Mouse (Mus musculus): ENCODE measurements around the gene Ninl.

Ninl gene

GRCm38 (mm10) chr2:150904272-150904935 is 134.8 kb downstream of the Ninl start, which contains the start of gene Abhd12:
Abhd12 (minus strand) TSS chr2:150904741.
- DNase-seq (ENCODE audit: low spot score in 2 of 2), result peak; percentile 97

DNA sequence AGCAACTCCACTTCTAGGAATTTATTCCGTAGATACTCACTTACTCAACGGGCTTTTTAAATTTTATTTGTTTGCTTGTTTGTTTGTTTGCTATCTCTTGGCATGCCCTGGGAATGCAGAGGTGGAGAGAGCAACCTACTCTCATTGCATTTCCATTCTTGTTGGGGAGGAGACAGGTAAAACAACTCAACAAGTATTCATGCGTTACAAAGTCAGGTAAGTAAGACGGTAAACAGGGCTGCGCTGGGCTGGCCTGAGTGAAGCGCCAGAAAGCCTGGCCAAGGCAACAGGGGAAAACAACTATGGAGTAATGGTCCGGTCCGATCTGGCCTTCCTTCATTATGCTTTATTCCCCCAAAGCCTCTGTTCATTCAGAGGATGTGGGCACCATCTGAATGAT is 136.8 kb downstream of the Ninl start:
- DNase-seq (ENCODE audit: low spot score in 2 of 2), result no peak

- no peak for DNase-seq (ENCODE audit: low spot score in 2 of 2)
These were observed 138.8 kb downstream of the Ninl start for GRCm38 (mm10) chr2:150900341-150900740.

- no peak for DNase-seq (ENCODE audit: low spot score in 2 of 2)
These were observed 143.4 kb downstream of the Ninl start for GRCm38 (mm10) chr2:150895691-150896252.

- no peak for DNase-seq (ENCODE audit: low spot score in 2 of 2)
These were observed 144.4 kb downstream of the Ninl start for GRCm38 (mm10) chr2:150894617-150895267.

- DNase-seq (ENCODE audit: low spot score in 2 of 2), result no peak
These were observed 151.8 kb downstream of the Ninl start for GRCm38 (mm10) chr2:150887370-150887769.

DNA sequence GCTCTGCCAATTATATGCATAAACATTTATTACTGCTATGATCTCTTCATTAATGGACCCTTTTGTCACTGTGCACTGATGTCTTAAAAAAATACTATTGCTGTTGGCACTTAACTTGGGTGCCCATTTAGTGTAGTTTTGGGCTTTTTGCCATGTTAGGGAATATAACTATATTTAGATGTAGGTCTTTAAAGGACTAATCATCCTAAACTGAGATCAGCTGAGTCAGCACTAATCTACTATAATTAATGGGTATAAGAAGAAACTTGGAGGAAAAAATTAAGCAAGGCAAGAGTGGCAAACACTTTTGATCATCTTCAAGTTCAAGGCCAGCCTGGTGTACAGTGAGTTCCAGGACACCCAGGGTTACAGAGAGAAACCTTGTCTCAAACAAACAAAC is 152.9 kb downstream of the Ninl start:
- DNase-seq (ENCODE audit: low spot score in 2 of 2), result no peak

DNA sequence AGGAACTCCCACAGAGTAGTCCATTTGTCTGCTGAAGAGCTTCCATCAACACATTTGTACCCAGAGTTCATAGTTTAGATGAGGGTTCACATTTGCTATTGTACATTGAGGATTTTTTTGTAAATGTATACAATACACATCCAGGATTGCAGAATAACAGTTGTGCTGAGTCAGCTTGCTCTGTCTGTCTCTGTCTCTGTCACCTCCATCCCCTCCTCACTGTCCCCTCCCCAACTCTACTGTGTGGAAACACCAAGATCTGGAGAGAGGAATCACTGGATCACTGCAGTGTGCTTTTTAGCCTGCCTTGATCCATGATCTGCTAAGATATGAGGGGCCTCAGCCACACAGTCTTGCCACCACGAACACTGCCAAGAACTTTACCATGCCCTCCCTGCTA is 153.4 kb downstream of the Ninl start:
- no peak for DNase-seq (ENCODE audit: low spot score in 2 of 2)

DNA sequence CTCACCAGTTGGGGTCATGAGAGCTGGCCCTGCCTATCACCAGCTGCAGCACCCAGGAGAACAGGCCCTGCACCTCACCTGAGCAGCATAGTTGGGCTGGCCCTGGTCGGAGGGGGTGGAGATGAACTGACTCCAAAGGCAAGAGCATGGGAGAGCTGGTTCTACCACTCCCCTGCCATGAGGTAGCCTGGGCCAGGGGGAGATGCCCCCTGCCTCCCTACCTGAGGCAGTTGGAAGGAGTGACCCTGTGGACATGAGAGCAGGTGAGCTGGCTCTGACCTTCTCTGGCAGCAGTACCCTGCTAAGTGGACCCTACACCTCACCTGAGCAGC is 154.4 kb downstream of the Ninl start:
- no peak for DNase-seq (ENCODE audit: low spot score in 2 of 2)

Data from heart, adult 9 months (tissue).